Mouse (Mus musculus): ENCODE measurements around the gene Top2a. TPM values are rescaled to one million over a fixed set of nuclear protein-coding genes. Genes with fewer than 3 reads are reported as not detected.

The Top2a gene
- total RNA-seq (2021) = 52.0 and 70.5 TPM in 2 replicates
- long read RNA-seq, experiment 1, full-length matches to known transcripts = 3 of 17 reads
- long read RNA-seq, experiment 1, partial matches to known transcripts = 4 of 17 reads
- long read RNA-seq, experiment 1, other reads (novel, unspliced or antisense) = 10 of 17 reads
- long read RNA-seq, experiment 2, full-length matches to known transcripts = 2 of 16 reads
- long read RNA-seq, experiment 2, partial matches to known transcripts = 4 of 16 reads
- long read RNA-seq, experiment 2, other reads (novel, unspliced or antisense) = 10 of 16 reads

DNA sequence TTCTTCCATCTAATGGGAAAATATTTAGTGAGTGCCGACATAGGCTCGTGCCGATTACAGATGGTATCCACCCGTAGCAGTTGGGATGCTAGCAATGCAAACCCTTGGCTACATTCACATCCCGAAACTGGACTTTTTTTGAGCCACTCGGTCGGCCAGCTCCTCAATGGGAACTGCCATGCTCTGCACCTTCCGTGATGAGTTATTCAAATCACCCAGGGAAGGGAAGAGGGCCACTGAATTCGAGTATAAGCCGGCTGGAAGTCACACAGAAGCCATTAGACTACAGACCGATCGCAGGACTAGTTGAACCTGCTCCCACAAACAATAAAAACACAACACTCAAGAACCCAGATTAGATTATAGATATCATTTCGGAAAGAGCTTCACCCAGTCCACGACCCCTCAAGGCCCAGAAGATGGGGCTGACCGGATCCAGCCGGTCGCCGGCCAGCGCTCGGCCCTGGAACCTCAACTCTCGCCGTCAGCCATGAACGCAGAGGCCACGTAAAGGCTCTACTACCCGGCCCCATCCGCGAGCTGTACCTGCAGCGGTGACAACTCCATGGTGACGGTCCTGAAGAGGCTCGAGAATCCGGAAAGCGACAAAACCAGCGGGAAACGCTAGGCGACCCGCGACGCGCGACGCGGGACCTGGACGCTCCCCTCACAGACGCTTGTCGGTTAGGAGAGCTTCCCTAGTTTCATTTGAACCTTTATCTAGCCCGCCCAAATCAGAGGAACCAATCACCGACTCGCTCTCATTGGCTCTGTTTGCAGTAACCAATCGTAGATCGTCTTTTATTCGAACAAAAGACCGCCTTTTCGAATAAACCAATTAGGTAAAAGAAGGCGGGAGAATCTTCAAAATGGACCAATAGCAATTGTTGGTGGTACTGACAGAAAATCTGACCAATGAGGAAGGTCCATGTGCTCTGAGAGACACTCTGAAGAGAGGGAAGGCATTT is at the start of gene Top2a:
Gene Top2a, minus strand, starts transcription at position 690 of the 968 bp plus-strand sequence.
- DNase-seq = peak; percentile 90

DNA sequence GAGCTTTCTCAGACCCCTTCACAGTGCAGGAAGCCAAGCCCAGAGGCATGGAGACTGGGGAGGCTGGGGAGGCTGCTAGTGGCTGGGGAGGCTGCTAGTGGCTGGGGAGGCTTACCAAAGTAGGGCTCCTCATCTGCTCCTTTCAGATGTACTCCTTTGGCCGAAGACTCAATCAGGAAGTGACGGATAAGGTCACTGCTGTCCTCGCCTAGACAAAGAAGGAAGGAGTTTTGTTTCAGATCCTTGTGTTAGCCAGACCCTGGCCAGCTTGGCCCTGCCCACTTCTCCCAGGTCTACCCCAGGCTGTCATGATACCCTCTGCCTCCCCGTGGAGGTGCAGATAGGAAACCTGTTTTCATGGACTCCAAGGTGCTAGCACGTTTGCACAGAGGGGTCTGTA is 49.8 kb upstream of the Top2a start:
- no peak for DNase-seq

DNA sequence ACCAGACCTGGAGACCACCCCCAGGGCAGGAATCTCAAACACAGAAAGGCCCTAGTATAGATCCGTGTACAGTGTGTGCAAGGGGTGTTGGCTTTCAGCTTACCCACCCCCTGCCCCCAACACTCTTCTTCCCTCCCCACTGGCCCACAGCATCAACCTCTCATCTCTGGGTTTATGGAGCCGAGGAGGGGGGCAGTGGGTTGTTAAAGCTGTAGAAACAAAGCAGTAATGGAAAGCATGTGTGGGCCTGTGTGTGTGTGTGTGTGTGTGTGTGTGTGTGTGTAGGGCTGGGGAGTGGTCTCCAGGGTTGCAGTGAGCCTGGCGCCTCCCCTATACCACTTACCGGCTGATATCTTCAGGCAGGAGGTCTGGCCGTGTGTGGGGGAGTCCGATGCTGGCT is 47.9 kb upstream of the Top2a start:
- no peak for DNase-seq

DNA sequence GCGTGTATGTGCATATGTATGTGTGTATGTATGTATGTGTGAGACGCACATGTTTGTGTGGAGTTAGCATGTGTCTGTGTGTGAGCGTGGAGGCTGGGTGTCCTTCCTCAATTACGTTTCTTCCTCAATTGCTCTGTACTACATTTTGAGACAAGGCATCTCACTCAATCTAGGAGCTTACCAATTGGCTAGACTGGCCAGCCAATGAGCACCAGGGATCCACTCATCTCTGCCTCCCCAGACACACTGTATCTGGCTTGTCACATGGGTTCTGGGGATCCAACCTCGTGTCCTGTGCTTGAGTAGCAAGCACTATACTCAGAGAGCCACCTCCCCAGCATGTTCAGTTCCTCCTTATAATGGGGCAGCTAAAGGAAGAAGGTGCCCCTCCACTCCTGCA is 44.5 kb upstream of the Top2a start:
- no peak for DNase-seq

DNA sequence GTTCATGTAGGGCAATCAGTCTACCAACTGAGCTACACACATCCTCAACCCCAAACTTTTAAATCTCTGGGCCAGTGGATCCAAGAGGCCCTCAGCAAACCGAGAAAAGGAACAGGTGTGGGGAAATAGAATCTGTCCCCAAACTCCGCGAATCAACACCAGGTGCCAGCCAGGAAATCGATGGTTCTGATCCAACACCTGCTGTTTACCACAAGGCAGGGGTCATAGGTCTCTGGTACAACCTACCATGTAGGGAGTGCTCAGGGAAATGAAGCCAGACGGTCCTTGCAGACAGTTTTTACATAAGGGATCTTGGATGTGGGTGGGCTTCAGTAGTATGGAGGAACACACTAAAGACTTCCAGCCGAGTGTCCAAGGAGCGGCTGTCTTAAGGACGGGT is 43.6 kb upstream of the Top2a start:
- DNase-seq = no peak

DNA sequence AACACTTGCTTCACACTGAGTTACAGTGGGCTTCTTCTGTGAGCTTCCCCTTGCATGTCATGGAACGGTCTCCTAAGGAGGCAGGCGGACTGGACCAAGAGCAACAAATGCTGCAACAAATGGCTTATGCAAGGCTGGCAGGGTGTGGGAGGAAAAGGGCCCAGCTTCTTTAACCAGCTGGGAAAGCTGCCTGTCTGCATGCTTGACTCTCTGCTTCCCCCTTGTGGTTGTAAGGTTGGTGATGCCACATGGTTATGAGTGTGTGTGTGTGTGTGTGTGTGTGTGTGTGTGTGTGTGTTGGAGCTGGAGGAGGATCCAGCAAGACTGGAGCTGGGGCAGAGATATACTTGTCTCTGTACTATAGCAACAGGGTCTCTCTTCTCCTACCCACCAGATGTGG is 42.0 kb upstream of the Top2a start:
- DNase-seq = peak; percentile 92

DNA sequence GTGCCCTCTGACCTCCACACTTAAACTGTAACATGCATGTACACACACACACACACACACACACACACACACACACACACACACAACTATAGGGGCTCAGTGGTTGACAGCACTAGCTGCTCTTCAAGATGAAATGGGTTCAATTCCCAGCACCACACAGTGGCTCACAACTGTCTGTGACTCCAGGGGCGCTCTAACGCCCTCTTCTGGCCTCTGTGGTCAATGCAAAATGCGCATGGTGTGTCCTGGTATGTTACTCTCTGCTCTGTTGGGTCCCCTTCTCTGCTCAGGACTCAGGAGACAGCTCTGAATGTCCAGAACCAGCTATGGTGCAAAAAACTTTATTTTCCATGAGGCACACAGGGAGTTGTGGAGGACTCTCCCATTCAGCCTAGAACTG is 41.4 kb upstream of the Top2a start:
- no peak for DNase-seq

GRCm38 (mm10) chr11:99063406-99064131 is 39.6 kb upstream of the Top2a start:
- no peak for DNase-seq

DNA sequence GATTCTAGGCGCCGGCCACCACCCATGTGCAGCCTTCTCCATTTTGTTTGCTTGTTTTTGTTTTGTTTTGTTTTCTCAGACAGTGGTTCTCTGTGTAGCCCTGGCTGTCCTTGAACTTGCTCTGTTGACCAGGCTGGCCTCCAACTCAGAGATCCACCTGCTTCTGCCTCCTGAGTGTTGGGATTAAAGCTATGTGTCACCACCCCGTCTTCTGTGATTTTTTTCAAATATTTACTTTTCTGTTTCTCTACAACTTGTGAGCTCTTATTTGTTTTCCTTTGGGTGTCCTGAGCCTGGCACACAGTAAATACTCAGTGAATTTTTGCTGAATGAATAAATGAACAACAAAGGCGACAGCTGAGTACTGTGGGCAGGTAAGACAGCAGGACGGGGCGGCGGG is 38.7 kb upstream of the Top2a start:
- no peak for DNase-seq

- DNase-seq = peak; percentile 67
Observed at GRCm38 (mm10) chr11:99060435-99060834, 36.4 kb upstream of the Top2a start.

DNA sequence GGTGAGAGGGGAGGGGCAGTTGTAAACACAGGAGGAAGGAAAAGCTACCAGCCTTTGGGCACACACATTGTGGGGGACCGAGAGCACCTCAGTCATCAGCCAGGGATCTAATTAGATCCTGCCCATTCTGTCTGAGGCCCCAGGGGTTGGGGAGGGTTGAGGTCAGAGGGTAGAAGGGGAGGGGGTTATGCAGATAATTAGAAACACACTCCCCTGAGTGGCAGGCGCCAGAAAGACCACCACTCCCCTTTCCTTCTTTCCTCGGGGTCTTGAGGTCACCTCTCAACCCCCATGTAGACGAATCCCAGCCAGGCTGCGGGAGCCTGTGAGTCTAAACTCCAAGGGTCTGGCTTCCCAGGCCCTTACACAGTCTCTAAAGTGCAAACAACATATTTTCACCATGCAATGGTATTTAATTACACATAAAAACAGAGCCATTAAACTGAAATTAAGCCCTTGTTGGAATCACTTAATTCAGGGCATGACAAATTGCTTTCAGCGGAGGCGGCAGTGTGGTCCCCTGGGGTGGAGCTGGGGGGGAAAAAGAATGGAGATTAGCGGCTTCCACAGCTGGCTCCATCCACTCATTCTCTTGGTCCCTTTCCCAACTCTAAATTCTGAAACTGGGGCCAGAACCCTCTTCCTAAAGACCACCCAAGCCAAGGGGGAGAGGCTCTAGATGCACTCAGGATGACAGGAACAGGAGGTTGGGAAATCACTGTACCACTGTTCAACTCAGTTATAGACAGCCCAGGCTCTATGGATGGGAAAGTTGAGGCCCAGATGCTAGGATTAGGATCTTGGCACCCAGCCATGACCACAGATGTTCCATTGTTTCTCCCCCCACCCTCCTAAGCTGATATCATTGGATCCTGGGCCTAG is 31.8 kb upstream of the Top2a start:
- DNase-seq = no peak

DNA sequence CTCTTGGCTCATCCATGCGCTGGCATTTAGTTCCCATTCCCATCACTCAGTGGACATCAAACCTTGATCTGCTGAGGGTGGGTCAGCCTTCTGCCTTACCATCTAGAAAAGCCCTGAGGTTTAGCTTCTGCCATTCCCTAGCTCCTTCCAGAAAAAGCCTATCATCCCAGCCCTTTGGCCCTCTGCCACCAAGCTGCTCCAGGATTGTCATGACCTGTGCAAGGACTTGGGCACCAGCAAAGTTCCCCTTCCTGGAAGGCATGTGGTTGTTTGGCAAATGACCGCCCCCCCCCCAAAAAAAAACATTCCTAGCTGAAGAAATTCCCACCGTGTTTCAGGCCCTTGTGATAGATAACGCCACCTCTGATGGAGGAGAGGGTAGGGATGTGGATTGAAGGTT is 31.2 kb upstream of the Top2a start:
- DNase-seq = peak; percentile 67

- peak; percentile 44 for DNase-seq
Observed at GRCm38 (mm10) chr11:99047643-99048042, 23.7 kb upstream of the Top2a start.

DNA sequence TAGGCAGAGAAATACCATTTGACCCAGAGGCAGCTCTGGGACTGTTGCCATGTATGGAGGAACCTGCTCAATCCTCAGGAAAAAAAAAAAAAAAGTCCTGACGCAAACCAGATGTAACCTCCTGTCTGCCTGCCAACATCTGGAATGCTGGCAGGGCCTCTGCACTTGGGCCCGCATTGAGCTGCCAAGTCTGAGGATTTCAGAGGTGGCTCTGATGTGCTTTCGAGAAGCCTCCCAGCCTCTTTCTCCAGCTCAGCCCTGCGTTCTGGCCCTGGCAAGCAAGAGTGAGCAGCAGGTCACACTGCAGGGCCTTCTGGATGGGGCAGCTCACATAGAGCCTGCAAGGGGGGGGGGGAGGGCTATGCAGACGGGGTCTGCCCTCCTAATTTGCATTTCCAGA is 23.1 kb upstream of the Top2a start:
- peak; percentile 83 for DNase-seq

DNA sequence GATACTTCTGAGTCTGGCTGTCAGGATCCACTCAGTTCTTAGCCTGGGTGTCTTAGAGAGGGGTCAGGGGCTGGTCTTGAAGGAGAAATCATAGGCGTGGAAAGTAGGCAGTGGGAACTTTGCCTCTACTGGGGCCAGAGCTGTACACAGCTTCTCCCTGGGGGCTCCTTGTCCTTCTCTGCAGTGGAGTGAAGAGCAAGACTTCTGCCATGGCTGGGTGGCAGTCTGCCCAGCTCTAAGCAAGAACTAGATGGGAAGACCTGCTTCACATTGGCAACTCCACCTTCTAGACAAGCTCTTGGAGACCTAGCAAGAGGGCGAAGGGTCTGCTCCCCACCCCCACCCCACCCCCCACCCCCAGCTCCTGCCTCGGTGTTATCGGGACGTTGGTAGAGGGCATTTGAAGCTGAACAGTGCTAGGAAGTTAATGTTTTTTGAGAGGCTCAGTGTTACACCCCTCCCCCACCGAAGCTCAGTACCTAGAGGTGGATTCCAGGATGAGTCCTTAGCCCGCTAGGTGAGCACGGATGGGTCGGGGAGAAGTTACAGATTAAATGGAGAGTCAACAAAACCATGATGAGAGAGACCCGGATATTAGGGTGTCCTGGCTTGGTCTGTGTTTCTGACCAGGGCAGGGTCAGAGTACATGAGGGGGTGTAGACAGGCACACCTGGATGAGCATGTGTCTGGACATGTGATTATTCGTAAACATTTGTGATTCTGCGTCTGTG is 21.3 kb upstream of the Top2a start:
- DNase-seq = peak; percentile 73

DNA sequence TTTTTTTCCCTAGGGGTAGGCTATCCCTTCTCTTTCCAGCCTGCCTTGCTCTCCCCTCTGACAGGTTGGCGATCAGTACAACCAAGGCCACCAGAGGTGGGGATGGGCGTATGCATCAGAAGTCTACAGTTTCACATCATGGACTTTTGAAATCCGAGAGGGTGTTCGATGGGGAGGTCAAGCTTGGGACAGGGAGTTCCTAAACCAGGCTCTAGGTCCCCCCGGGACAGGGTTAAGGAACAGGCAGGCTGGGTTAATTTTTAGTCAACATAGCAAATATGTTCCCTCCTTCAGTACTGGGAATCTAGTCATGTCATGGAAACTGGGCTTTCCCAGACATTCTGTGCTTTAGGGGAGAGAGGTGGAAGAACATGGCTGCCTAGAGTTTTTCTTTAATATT is 20.3 kb upstream of the Top2a start:
- peak; percentile 57 for DNase-seq

GRCm38 (mm10) chr11:99043632-99044031 is 19.6 kb upstream of the Top2a start:
- DNase-seq = no peak

DNA sequence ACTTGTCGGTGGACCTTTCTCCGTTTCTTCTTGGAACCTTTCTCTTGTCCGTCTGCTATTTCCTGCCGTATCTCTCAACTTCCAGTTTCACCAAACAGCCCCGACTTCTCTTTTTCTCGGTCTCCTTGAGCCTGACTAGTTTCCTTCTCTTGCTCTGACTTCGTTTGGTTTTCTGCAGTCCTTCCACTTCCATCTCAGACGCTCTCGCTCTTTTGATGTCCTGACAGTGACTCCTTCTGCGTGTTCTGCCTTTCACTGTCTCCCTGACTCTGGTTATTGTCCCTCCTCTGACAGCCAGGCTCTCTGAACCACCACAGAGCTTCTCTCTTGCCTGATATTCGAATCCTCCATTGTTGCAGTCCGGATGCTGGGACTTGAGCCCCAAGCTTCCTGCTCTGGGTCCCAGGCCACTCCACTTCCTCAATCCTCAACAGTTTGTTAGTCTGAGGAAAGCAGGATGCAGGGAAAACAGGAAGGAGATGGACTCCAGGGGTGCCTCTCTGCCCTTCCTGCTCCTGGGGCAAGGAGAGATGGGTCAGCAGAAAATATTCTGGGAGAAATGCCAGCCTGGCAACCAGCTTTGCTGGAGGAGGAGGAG is 18.9 kb upstream of the Top2a start:
- DNase-seq = peak; percentile 65

- no peak for DNase-seq
Observed at GRCm38 (mm10) chr11:99041841-99042780, 18.1 kb upstream of the Top2a start.
